Mouse (Mus musculus) ES-E14 (cell line): ENCODE data around the gene Grin2b.

ENCODE experiments used
- CHD2 ChIP-seq: IDR thresholded peaks from 2 replicates; pipeline ENCODE4 v1.6.1; 2014; ENCODE audit warnings: mild to moderate bottlenecking, low read depth, low read length, inconsistent platforms
- HCFC1 ChIP-seq: IDR thresholded peaks from 2 replicates; pipeline ENCODE4 v1.6.1; 2012; ENCODE audit warnings: low read length, inconsistent platforms, borderline replicate concordance; ENCODE audit not compliant: insufficient read depth
- MAFK ChIP-seq: IDR thresholded peaks from 2 replicates; pipeline ENCODE4 v1.6.1; 2014; ENCODE audit warnings: mild to moderate bottlenecking, low read depth, low read length, inconsistent platforms; ENCODE audit not compliant: insufficient read depth

DNA sequence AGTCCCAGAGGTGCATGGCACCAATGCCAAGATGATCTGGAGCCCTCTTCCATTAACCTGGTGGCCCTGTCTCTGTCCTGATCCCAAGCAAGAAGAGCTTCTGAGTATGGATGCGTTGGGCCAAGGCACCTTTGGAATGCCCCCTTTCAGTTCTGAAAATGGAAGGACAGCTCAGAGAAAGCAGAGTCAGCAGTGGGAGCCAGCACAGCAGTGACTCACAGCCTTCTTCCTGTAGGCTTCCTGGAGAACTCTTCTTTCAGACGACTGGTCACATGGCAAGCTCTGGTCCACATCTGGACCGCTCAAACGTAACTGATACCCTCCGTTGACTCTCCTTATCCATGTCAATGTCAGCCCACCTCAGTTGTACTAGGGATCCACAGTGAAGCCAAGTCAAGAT is 221.6 kb downstream of the Grin2b start:
- TF ChIP-seq HCFC1 (no peak), CHD2 (no peak), MAFK (no peak)
